Mouse (Mus musculus) megakaryocyte-erythroid progenitor cell, adult 5 weeks (primary cell): ENCODE measurements around the gene Cdk6. TPM values are rescaled to one million over a fixed set of nuclear protein-coding genes. Genes with fewer than 3 reads are reported as not detected.

ENCODE experiments used
- polyA plus RNA-seq: library from polyadenylated mRNA; stranded (reverse); fragments of >175 nt; gene quantifications from 2 replicates; pipeline ENCODE4 v1.2.3, GENCODE M21; 2012

The Cdk6 gene
- 179 and 323 TPM in 2 replicates for polyA plus RNA-seq

GRCm38 (mm10) chr5:3341111-3341911 lies at the start of gene Cdk6:
Gene Cdk6 (plus strand): TSS chr5:3341485.

GRCm38 (mm10) chr5:3543629-3544479 lies 202.6 kb downstream of the Cdk6 start, which contains the start of gene Fam133b:
Gene Fam133b (plus strand): TSS chr5:3543833.

GRCm38 (mm10) chr5:3571266-3571665 lies 230.0 kb downstream of the Cdk6 start, which contains the start of gene 1700109H08Rik:
Gene 1700109H08Rik (plus strand): TSS chr5:3571566.

Other genes starting within 250 kb of the Cdk6 start
- gene Fam133b, start 202.3 kb downstream of the Cdk6 start, polyA plus RNA-seq: 17.8 and 23.4 TPM in 2 replicates
- 1.0 and 4.0 TPM in 2 replicates for gene 1700109H08Rik, start 230.1 kb downstream of the Cdk6 start, polyA plus RNA-seq